ENCODE assay signal across 19 mouse cellular contexts in the genomic region with DNA sequence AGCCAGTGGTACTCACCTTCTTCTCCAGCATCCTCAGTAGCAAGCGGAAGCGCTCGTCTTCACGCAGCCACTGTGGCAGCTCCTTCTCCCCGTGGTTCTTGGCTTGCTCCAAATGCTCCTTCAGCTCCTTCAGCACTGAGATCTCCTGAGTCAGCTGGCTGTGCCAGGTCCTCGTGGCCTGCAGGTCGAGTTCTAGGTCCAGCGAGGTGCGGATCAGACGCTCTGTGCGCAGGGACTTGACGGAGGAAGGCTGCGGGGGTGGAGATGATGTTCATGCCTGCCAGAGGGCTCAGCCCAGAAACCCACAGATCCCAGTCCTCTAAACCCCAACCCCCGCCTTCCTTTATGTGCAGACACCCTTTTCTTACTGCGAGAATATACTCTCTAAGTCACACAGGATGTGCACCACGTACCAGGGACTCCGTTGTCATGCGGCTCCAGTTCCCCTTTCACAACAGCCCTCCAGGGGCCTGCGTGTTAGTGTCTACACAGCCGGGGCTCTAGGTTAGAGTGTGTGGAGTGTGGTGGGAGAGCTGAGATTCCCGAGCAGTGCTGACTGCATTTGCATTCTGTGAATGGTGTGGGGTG. TPM values are rescaled to one million over a fixed set of nuclear protein-coding genes. Genes with fewer than 3 reads are reported as not detected.
DNase-seq lines count a peak whose midpoint lies in the region; ATAC-seq and TF ChIP-seq lines count a peak whose summit lies in the region.
"Had no signal": no experiment of that assay in that cellular context is flagged by ENCODE, and none has a peak within 500 bp of the region (broad histone marks: within the 10 kb centered on the region; RNA-seq: fewer than 3 reads in every experiment).

No protein-coding gene starts in this region.

- H3K79me2 ChIP-seq in CH12.LX (replicated peaks; ENCODE audit: control insufficient read depth, extremely low read depth, insufficient read depth, poor library complexity, severe bottlenecking), result no peaks in the 10 kb centered on the region

- no peak overlapping the region for H3K27ac ChIP-seq in CH12.LX (ENCODE audit: insufficient read depth, low read depth)
- H3K27ac ChIP-seq: embryonic facial prominence, embryonic 13.5 days; limb, embryonic 12.5 days; neural tube, embryonic 12.5 days had no signal

- ATAC-seq in megakaryocyte progenitor cell, adult 5-6 weeks (replicated peaks; ENCODE audit: poor library complexity), result peak; percentile 54
- ATAC-seq: forebrain, embryonic 14.5 days; hindbrain, embryonic 16.5 days had no signal

- dilution Hi-C loops in CH12.LX (cut with MboI; ENCODE audit: extremely low pct_ligation_motif_present, extremely low pct_unique_long_range_greater_than_20kb, low sequenced_read_pairs), result no loop called here

- no peak for TF ChIP-seq POLR2A in CH12.LX (IDR thresholded peaks at IDR 0.05; ENCODE audit: low read depth, low read length)

- intact Hi-C loops in gastrocnemius, postnatal 36 days (cut with DNase I), result loop anchor here (5.0 kb wide), 1 partner anchor 160 kb away; no protein-coding TSS in a partner anchor
- intact Hi-C loops in left cerebral cortex, postnatal 14 days (cut with DNase I), result no loop called here

- peaks cover 10 to 27% of the 10 kb centered on the region in 2 experiments for H3K4me1 ChIP-seq in CH12.LX (ENCODE audit: control insufficient read depth in 1 of 2, insufficient read depth in 2 of 2)
- H3K4me1 ChIP-seq: embryonic facial prominence, embryonic 13.5 days had no signal

- no peaks in the 10 kb centered on the region for H3K9me3 ChIP-seq in CH12.LX (replicated peaks; ENCODE audit: low read length)
- H3K9me3 ChIP-seq: embryonic facial prominence, embryonic 13.5 days; limb, embryonic 12.5 days; neural tube, embryonic 12.5 days had no signal

- H3K9ac ChIP-seq in CH12.LX (ENCODE audit: insufficient read depth, low read depth), result no peak overlapping the region
- H3K9ac ChIP-seq: embryonic facial prominence, embryonic 13.5 days; limb, embryonic 12.5 days; neural tube, embryonic 12.5 days had no signal

- in situ Hi-C loops in CH12.LX (cut with MboI; ENCODE audit: low pct_ligation_motif_present, low pct_unique_long_range_greater_than_20kb, low sequenced_read_pairs), result loop anchor here (10.0 to 25.0 kb wide), 2 partner anchors 147 to 1005 kb away; a partner anchor contains a TSS

- H3K36me3 ChIP-seq in CH12.LX (replicated peaks in 1 of 2; ENCODE audit: control insufficient read depth in 1 of 2, insufficient read depth in 1 of 2, low read length in 1 of 2), result peaks cover 0 to 39% of the 10 kb centered on the region in 2 experiments
- H3K36me3 ChIP-seq: limb, embryonic 12.5 days had no signal

- no peak overlapping the region for H3K4me2 ChIP-seq in CH12.LX (ENCODE audit: insufficient read depth, low read depth, poor library complexity, severe bottlenecking)
- H3K4me2 ChIP-seq: embryonic facial prominence, embryonic 13.5 days; limb, embryonic 12.5 days; neural tube, embryonic 12.5 days had no signal

- H3K4me3 ChIP-seq in CH12.LX (replicated peaks in 1 of 3; ENCODE audit: low read depth in 2 of 3, low read length in 2 of 3, poor library complexity in 1 of 3), result no peak overlapping the region
- H3K4me3 ChIP-seq: embryonic facial prominence, embryonic 13.5 days; limb, embryonic 12.5 days; neural tube, embryonic 12.5 days had no signal

- TF ChIP-seq EP300 in CH12.LX (IDR thresholded peaks at IDR 0.05; ENCODE audit: low read length), result no peak

- peak; percentile 27 to 40 for DNase-seq in spleen, adult 18-20 months
- no peak for DNase-seq in spleen, adult 12 weeks (ENCODE audit: low spot score)
- DNase-seq in CH12.LX (ENCODE audit: extremely low read depth), result peak; percentile 72
- DNase-seq in WW6 (ENCODE audit: low read depth, low spot score), result peak; percentile 28
- DNase-seq in kidney, postnatal 25 days, result no peak
- DNase-seq in gastrocnemius, postnatal 36 days, result no peak
- no peak for DNase-seq in left cerebral cortex, postnatal 14 days (ENCODE audit: low spot score in 2 of 2)
- DNase-seq: adrenal gland, postnatal 10 days; lung, adult 2 months had no signal

- TF ChIP-seq CTCF in CH12.LX (conservative IDR thresholded peaks at IDR 0.05 in 1 of 2, IDR thresholded peaks at IDR 0.05 in 1 of 2; ENCODE audit: low read depth in 2 of 2, low read length in 2 of 2), result no peak

- H3K27me3 ChIP-seq in CH12.LX (replicated peaks), result no peaks in the 10 kb centered on the region
- H3K27me3 ChIP-seq: embryonic facial prominence, embryonic 13.5 days; limb, embryonic 12.5 days; neural tube, embryonic 12.5 days had no signal

- no peak for TF ChIP-seq RAD21 in CH12.LX (IDR thresholded peaks at IDR 0.05; ENCODE audit: low read depth, low read length)

TF ChIP-seq in CH12.LX, 34 proteins besides CTCF, POLR2A, EP300 and RAD21:
- TF ChIP-seq JUN (IDR thresholded peaks at IDR 0.05; ENCODE audit: insufficient read depth, low read depth, low read length), result no peak
- 0 out of 2 replicates have a peak, but pooled peaks have one; percentile 23 for TF ChIP-seq HCFC1 (IDR thresholded peaks at IDR 0.05; ENCODE audit: low read depth, low read length)
- no peak for TF ChIP-seq JUND (conservative IDR thresholded peaks at IDR 0.05; ENCODE audit: low read depth, low read length)
- TF ChIP-seq MYC (IDR thresholded peaks at IDR 0.05; ENCODE audit: low read depth, low read length), result no peak
- TF ChIP-seq USF1 (IDR thresholded peaks at IDR 0.05; ENCODE audit: low read depth, low read length), result no peak
- no peak for TF ChIP-seq ETS1 (conservative IDR thresholded peaks at IDR 0.05; ENCODE audit: low read depth, low read length)
- 0 out of 2 replicates have a peak, but pooled peaks have one; percentile 32 for TF ChIP-seq MAX (IDR thresholded peaks at IDR 0.05; ENCODE audit: low read length)
- TF ChIP-seq POLR2AphosphoS2 (IDR thresholded peaks at IDR 0.05; ENCODE audit: low read depth, low read length), result no peak
- no peak for TF ChIP-seq GABPA (IDR thresholded peaks at IDR 0.05; ENCODE audit: insufficient replicate concordance, low read depth, low read length)
TF ChIP-seq in CH12.LX: peak in this region for 2.

RNA-seq across cellular contexts. Expression of a gene that starts 7.5 kb away (rescaled TPM):
- total RNA-seq in CH12.LX (2012; rRNA removed) (169 and 207 TPM in 2 replicates), CH12.LX (2014; rRNA removed) (280 and 301 TPM in 2 replicates)
- 328 and 338 TPM in 2 replicates for polyA plus RNA-seq in CH12.LX (2012; ENCODE audit: insufficient read length, low read depth)
- 124 and 138 TPM in 2 replicates for total RNA-seq in megakaryocyte progenitor cell, adult 5-6 weeks (2015)
- total RNA-seq in megakaryocyte progenitor cell, adult 5-6 weeks (2017), result 97.4 and 113 TPM in 2 replicates
- 10 to 100 TPM; 39.3 to 42.6 TPM for total RNA-seq in gastrocnemius, postnatal 36 days (2021)
- 10 to 100 TPM; 45.4 to 47.9 TPM for total RNA-seq in left cerebral cortex, postnatal 14 days (2021)

RNA-seq across cellular contexts. Expression of a gene that starts 43.1 kb away (rescaled TPM):
- total RNA-seq in CH12.LX (2012; rRNA removed) (not detected in 2 replicates), CH12.LX (2014; rRNA removed) (not detected in 2 replicates)
- not detected in 2 replicates for polyA plus RNA-seq in CH12.LX (2012; ENCODE audit: insufficient read length, low read depth)
- total RNA-seq in megakaryocyte progenitor cell, adult 5-6 weeks (2015), result not detected in 2 replicates
- not detected in 2 replicates for total RNA-seq in megakaryocyte progenitor cell, adult 5-6 weeks (2017)
- not detected for total RNA-seq in gastrocnemius, postnatal 36 days (2021)
- 10 to 100 TPM; 48.7 to 50.3 TPM for total RNA-seq in left cerebral cortex, postnatal 14 days (2021)
- total RNA-seq: gastrocnemius, postnatal 4 days; megakaryocyte-erythroid progenitor cell, adult 5-6 weeks had no signal
- polyA plus RNA-seq: heart, postnatal 0 days; kidney, embryonic 14.5 days; limb, embryonic 12.5 days; lung, adult 2 months had no signal

Comparison
In these comparisons a context has a peak if more than half of its experiments do, and no peak if none do; other contexts are left out.
1. DNase-seq: peak in spleen, adult 18-20 months (2 of 2), CH12.LX (single experiment) and WW6 (single experiment); none in spleen, adult 12 weeks (single experiment), kidney, postnatal 25 days (0 of 2), gastrocnemius, postnatal 36 days (0 of 2) and left cerebral cortex, postnatal 14 days (0 of 2).
2. RNA of a gene that starts 43.1 kb away (total RNA-seq): 48.7 to 50.3 TPM in left cerebral cortex, postnatal 14 days; not detected in CH12.LX, not detected in megakaryocyte progenitor cell, adult 5-6 weeks and not detected in gastrocnemius, postnatal 36 days; every median in the first group is over 10 times any median in the second.